Comparison of ENCODE assay signal across 28 mouse cellular contexts in the genomic region with DNA sequence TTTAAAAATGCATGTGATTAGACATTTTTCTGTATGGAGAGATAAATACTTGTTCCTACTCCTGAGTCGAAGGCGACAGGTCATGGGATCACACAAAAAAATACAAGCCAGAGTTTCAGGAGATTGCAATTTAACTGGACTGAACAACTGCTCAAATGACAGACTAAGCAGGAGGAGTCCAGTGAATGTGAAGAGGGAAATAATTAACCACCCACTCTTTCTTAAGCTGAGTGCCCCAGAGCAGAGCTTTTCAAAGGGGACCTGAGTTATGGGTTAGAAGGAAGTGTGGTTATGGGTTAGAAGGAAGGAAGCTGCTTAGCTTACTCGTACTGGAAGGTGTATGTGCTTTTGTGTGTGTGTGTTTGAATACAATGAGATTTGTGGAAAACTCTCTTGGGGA.
"Had no signal": no experiment of that assay in that cellular context is flagged by ENCODE, and none has a peak within 500 bp of the region (broad histone marks: within the 10 kb centered on the region; RNA-seq: fewer than 3 reads in every experiment).

No protein-coding gene starts in this region.

- ATAC-seq: forebrain, embryonic 13.5 days; forebrain, embryonic 14.5 days; forebrain, embryonic 15.5 days; forebrain, embryonic 16.5 days; forebrain, postnatal 0 days had no signal

- H3K9me3 ChIP-seq: embryonic facial prominence, embryonic 10.5 days; embryonic facial prominence, embryonic 12.5 days; embryonic facial prominence, embryonic 13.5 days; embryonic facial prominence, embryonic 15.5 days; forebrain, embryonic 10.5 days; forebrain, embryonic 12.5 days; forebrain, embryonic 13.5 days; forebrain, embryonic 15.5 days had no signal

- H3K27ac ChIP-seq: embryonic facial prominence, embryonic 10.5 days; embryonic facial prominence, embryonic 12.5 days; embryonic facial prominence, embryonic 13.5 days; embryonic facial prominence, embryonic 15.5 days; forebrain, embryonic 10.5 days; forebrain, embryonic 12.5 days; forebrain, embryonic 13.5 days; forebrain, embryonic 15.5 days; gastrocnemius, adult 2 months had no signal

- H3K4me2 ChIP-seq: embryonic facial prominence, embryonic 12.5 days; embryonic facial prominence, embryonic 13.5 days; embryonic facial prominence, embryonic 15.5 days; forebrain, embryonic 12.5 days; forebrain, embryonic 13.5 days; forebrain, embryonic 15.5 days had no signal

- H3K27me3 ChIP-seq: embryonic facial prominence, embryonic 12.5 days; embryonic facial prominence, embryonic 13.5 days; embryonic facial prominence, embryonic 15.5 days; forebrain, embryonic 12.5 days; forebrain, embryonic 13.5 days; forebrain, embryonic 15.5 days had no signal

- H3K4me1 ChIP-seq: embryonic facial prominence, embryonic 10.5 days; embryonic facial prominence, embryonic 12.5 days; embryonic facial prominence, embryonic 13.5 days; embryonic facial prominence, embryonic 15.5 days; forebrain, embryonic 10.5 days; forebrain, embryonic 12.5 days; forebrain, embryonic 13.5 days; forebrain, embryonic 15.5 days had no signal

- H3K4me3 ChIP-seq: embryonic facial prominence, embryonic 10.5 days; embryonic facial prominence, embryonic 12.5 days; embryonic facial prominence, embryonic 13.5 days; embryonic facial prominence, embryonic 15.5 days; erythroblast, embryonic 14.5 days; forebrain, embryonic 10.5 days; forebrain, embryonic 12.5 days; forebrain, embryonic 13.5 days; forebrain, embryonic 15.5 days; gastrocnemius, adult 2 months had no signal

- DNase-seq: cerebellum, adult 18-20 months; cerebellum, adult 2 months; cerebellum, adult 8-10 months; cerebellum, adult 9-10 months; cerebellum, adult 9-11 months; cerebellum, postnatal 10 days; cerebellum, postnatal 14 days; cerebellum, postnatal 25 days; cerebellum, postnatal 36 days; embryo, embryonic 11 days; forebrain, postnatal 0 days; gastrocnemius, adult 2 months; gastrocnemius, postnatal 10 days; gastrocnemius, postnatal 14 days; gastrocnemius, postnatal 25 days; gastrocnemius, postnatal 36 days; heart, adult 11 months had no signal

- H3K9ac ChIP-seq: embryonic facial prominence, embryonic 12.5 days; embryonic facial prominence, embryonic 13.5 days; embryonic facial prominence, embryonic 15.5 days; forebrain, embryonic 12.5 days; forebrain, embryonic 13.5 days; forebrain, embryonic 15.5 days; forebrain, postnatal 0 days had no signal

- H3K36me3 ChIP-seq: embryonic facial prominence, embryonic 10.5 days; embryonic facial prominence, embryonic 12.5 days; embryonic facial prominence, embryonic 13.5 days; embryonic facial prominence, embryonic 15.5 days; forebrain, embryonic 10.5 days; forebrain, embryonic 12.5 days; forebrain, embryonic 15.5 days had no signal
